Mouse (Mus musculus) stomach, embryonic 14.5 days (tissue): ENCODE measurements at regions not wholly inside any gene's neighbourhood (a gene's known extent, or its start where the extent isn't known, plus 50 kb on each side); places are given as distances from the start of the nearest gene placed in this dataset.
"Not testable (repeated sequence)": the region's sequence is repeated elsewhere in the genome, so short reads cannot be mapped to it uniquely, and the experiment has no call there.

Experiments used
- ATAC-seq: fragments of 200-750 bp; cut with Nextera tagmentation; 2 replicates; pipeline ENCODE4 v1.8.0; 2017; ENCODE audit warnings: low read depth, moderate TSS enrichment; ENCODE audit not compliant: insufficient number of reproducible peaks, insufficient read depth, low FRiP score
- H3K27ac ChIP-seq: fragments of 300-500 bp; sonication (generic); 2 replicates; pipeline ENCODE4 v1.5.1; 2014; ENCODE audit warnings: mild to moderate bottlenecking, low read length, moderate library complexity, mixed read lengths
- H3K27me3 ChIP-seq: fragments of 300-500 bp; sonication (generic); 2 replicates; pipeline ENCODE4 v1.6.1; 2014; ENCODE audit warnings: low read length, control low read depth, mixed read lengths; ENCODE audit not compliant: control insufficient read depth, insufficient read depth
- H3K36me3 ChIP-seq: fragments of 300-500 bp; sonication (generic); 2 replicates; pipeline ENCODE4 v1.6.1; 2014; ENCODE audit warnings: mild to moderate bottlenecking, control low read depth, low read length, moderate library complexity, mixed read lengths; ENCODE audit not compliant: control insufficient read depth, insufficient read depth
- H3K4me1 ChIP-seq: fragments of 300-500 bp; sonication (generic); 2 replicates; pipeline ENCODE4 v1.6.1; 2014; ENCODE audit warnings: low read length, control low read depth, mixed read lengths; ENCODE audit not compliant: control insufficient read depth, insufficient read depth
- H3K4me2 ChIP-seq: fragments of 300-500 bp; sonication (generic); replicated peaks from 2 replicates; pipeline ENCODE4 v1.6.1; 2014; ENCODE audit warnings: low read depth, low read length, control low read depth
- H3K4me3 ChIP-seq: fragments of 300-500 bp; sonication (generic); 2 replicates; pipeline ENCODE4 v1.5.1; 2014; ENCODE audit warnings: low read depth, low read length, control low read depth
- H3K9ac ChIP-seq: fragments of 300-500 bp; sonication (generic); replicated peaks from 2 replicates; pipeline ENCODE4 v1.6.1; 2014; ENCODE audit warnings: low read depth, mild to moderate bottlenecking, control low read depth, low read length, moderate library complexity, mixed read lengths
- H3K9me3 ChIP-seq: fragments of 300-500 bp; sonication (generic); 2 replicates; pipeline ENCODE4 v1.6.1; 2016; ENCODE audit warnings: low read depth, low read length, control low read depth; ENCODE audit not compliant: control insufficient read depth
- WGBS: fragments of 180-500 bp; shearing (Covaris S2); extraction: QIAGEN DNeasy Blood & Tissue Kit; methylation state at CpG from one replicate; pipeline ENCODE4 v1.1.7; 2014; 5-methylcytosine and 5-hydroxymethylcytosine counted together

- Histone ChIP-seq H3K4me2 (no peak overlapping the region), H3K36me3 (no peaks in the 10 kb centered on the region), H3K9ac (no peak overlapping the region), H3K27me3 (no peaks in the 10 kb centered on the region), H3K4me1 (no peaks in the 10 kb centered on the region), H3K4me3 (no peak overlapping the region), H3K9me3 (no peaks in the 10 kb centered on the region), H3K27ac (no peak overlapping the region)
- no peak for ATAC-seq
Observed at GRCm38 (mm10) chr6:69764861-69765260, 1027.2 kb downstream of the Rpia start.

GRCm38 (mm10) chr6:69758618-69759017 lies 1033.4 kb downstream of the Rpia start:
- Histone ChIP-seq H3K9me3 (no peaks in the 10 kb centered on the region), H3K4me3 (no peak overlapping the region), H3K4me2 (no peak overlapping the region), H3K36me3 (no peaks in the 10 kb centered on the region), H3K27me3 (no peaks in the 10 kb centered on the region), H3K4me1 (no peaks in the 10 kb centered on the region), H3K27ac (no peak overlapping the region), H3K9ac (no peak overlapping the region)
- WGBS, result 93% methylated on average over 2 of the region's 2 CpGs
- no peak for ATAC-seq

GRCm38 (mm10) chr6:69739002-69739625 lies 1052.9 kb downstream of the Rpia start:
- no peaks in the 10 kb centered on the region for H3K9me3 ChIP-seq
- H3K4me3 ChIP-seq, result no peak overlapping the region
- H3K9ac ChIP-seq, result no peak overlapping the region
- H3K4me2 ChIP-seq, result no peak overlapping the region
- H3K4me1 ChIP-seq, result no peaks in the 10 kb centered on the region
- H3K36me3 ChIP-seq, result no peaks in the 10 kb centered on the region
- H3K27me3 ChIP-seq, result no peaks in the 10 kb centered on the region
- 0 out of 2 replicates have a peak, but pooled peaks have one; percentile 28 for ATAC-seq
- no peak overlapping the region for H3K27ac ChIP-seq

- not testable (repeated sequence) for H3K4me3 ChIP-seq, H3K9me3 ChIP-seq, H3K36me3 ChIP-seq, H3K4me2 ChIP-seq, H3K4me1 ChIP-seq, H3K27ac ChIP-seq, ATAC-seq, H3K27me3 ChIP-seq, H3K9ac ChIP-seq
- WGBS, result 45% methylated on average over 1 of the region's 1 CpGs
Observed at GRCm38 (mm10) chr6:69732866-69733265, 1059.2 kb downstream of the Rpia start.

GRCm38 (mm10) chr6:69726362-69726761 lies 1065.7 kb downstream of the Rpia start:
- Histone ChIP-seq H3K4me3 (no peak overlapping the region), H3K4me1 (no peaks in the 10 kb centered on the region), H3K9ac (no peak overlapping the region), H3K36me3 (no peaks in the 10 kb centered on the region), H3K27ac (no peak overlapping the region), H3K27me3 (no peaks in the 10 kb centered on the region), H3K9me3 (no peaks in the 10 kb centered on the region), H3K4me2 (no peak overlapping the region)
- ATAC-seq, result no peak

- H3K4me2 ChIP-seq, H3K9me3 ChIP-seq, H3K9ac ChIP-seq, H3K4me1 ChIP-seq, H3K36me3 ChIP-seq, H3K4me3 ChIP-seq, H3K27ac ChIP-seq, ATAC-seq, H3K27me3 ChIP-seq: not testable (repeated sequence)
- WGBS, result 35% methylated on average over 2 of the region's 2 CpGs
Observed at GRCm38 (mm10) chr6:69702813-69703212, 1089.2 kb downstream of the Rpia start.

- no peak overlapping the region for H3K4me3 ChIP-seq
- no peaks in the 10 kb centered on the region for H3K4me1 ChIP-seq
- H3K27me3 ChIP-seq, result no peaks in the 10 kb centered on the region
- H3K4me2 ChIP-seq, result no peak overlapping the region
- no peaks in the 10 kb centered on the region for H3K36me3 ChIP-seq
- H3K9me3 ChIP-seq, result no peaks in the 10 kb centered on the region
- no peak overlapping the region for H3K27ac ChIP-seq
- no peak overlapping the region for H3K9ac ChIP-seq
- no peak for ATAC-seq
- WGBS, result 63% methylated on average over 1 of the region's 1 CpGs
Observed at GRCm38 (mm10) chr6:69681172-69681571, 1110.9 kb downstream of the Rpia start.

GRCm38 (mm10) chr6:69662426-69662825 lies 1129.6 kb downstream of the Rpia start:
- not testable (repeated sequence) for H3K4me3 ChIP-seq, H3K4me2 ChIP-seq, H3K9ac ChIP-seq, H3K4me1 ChIP-seq, H3K9me3 ChIP-seq, H3K36me3 ChIP-seq, H3K27me3 ChIP-seq, H3K27ac ChIP-seq, ATAC-seq
- 24% methylated on average over 1 of the region's 1 CpGs for WGBS
